Mouse (Mus musculus) kidney, embryonic 16.5 days (tissue): Measurements from ENCODE around the gene Nos1. TPM values are rescaled to one million over a fixed set of nuclear protein-coding genes. Genes with fewer than 3 reads are reported as not detected.

Experiments used
- ATAC-seq: fragments of 200-750 bp; cut with Nextera tagmentation; 2 replicates; pipeline ENCODE4 v1.8.0; 2017; ENCODE audit warnings: moderate TSS enrichment; ENCODE audit not compliant: low FRiP score, low TSS enrichment
- H3K27ac ChIP-seq: fragments of 300-500 bp; sonication (generic); 2 replicates; pipeline ENCODE4 v1.5.1; 2014; ENCODE audit warnings: low read length
- H3K27me3 ChIP-seq: fragments of 300-500 bp; sonication (generic); 2 replicates; pipeline ENCODE4 v1.6.1; 2014; ENCODE audit warnings: low read length, control low read depth, mixed read lengths; ENCODE audit not compliant: insufficient read depth
- H3K36me3 ChIP-seq: fragments of 300-500 bp; sonication (generic); 2 replicates; pipeline ENCODE4 v1.6.1; 2014; ENCODE audit warnings: low read length, control low read depth, mixed read lengths; ENCODE audit not compliant: insufficient read depth
- H3K4me1 ChIP-seq: fragments of 300-500 bp; sonication (generic); 2 replicates; pipeline ENCODE4 v1.6.1; 2014; ENCODE audit warnings: low read length, control low read depth, mixed read lengths; ENCODE audit not compliant: insufficient read depth
- H3K4me2 ChIP-seq: fragments of 300-500 bp; sonication (generic); replicated peaks from 2 replicates; pipeline ENCODE4 v1.6.1; 2014; ENCODE audit warnings: low read depth, low read length
- H3K4me3 ChIP-seq: fragments of 300-500 bp; sonication (generic); 2 replicates; pipeline ENCODE4 v1.5.1; 2014; ENCODE audit warnings: mild to moderate bottlenecking, low read length
- H3K9ac ChIP-seq: fragments of 300-500 bp; sonication (generic); replicated peaks from 2 replicates; pipeline ENCODE4 v1.6.1; 2014; ENCODE audit warnings: low read length
- H3K9me3 ChIP-seq: fragments of 300-500 bp; sonication (generic); 2 replicates; pipeline ENCODE4 v1.6.1; 2016; ENCODE audit warnings: low read length, control low read depth
- WGBS: fragments of 180-500 bp; shearing (Covaris S2); extraction: QIAGEN DNeasy Blood & Tissue Kit; methylation state at CpG from one replicate; pipeline ENCODE4 v1.1.7; 2014; 5-methylcytosine and 5-hydroxymethylcytosine counted together
- polyA plus RNA-seq: library from polyadenylated mRNA; unstranded; fragments of >200 nt; fragmentation: Nextera tagmentation; extraction: Ambion mirVana; gene quantifications from 2 replicates; pipeline ENCODE4 v1.2.1, GENCODE M21; 2015

The Nos1 gene
- polyA plus RNA-seq, 1 experiment from 2014 or later: 1.1 TPM

GRCm38 (mm10) chr5:117980921-117981320, 200.1 kb downstream of the Nos1 start:
- Histone ChIP-seq H3K27me3 (no peaks in the 10 kb centered on the region), H3K27ac (no peak overlapping the region), H3K4me2 (no peak overlapping the region), H3K4me3 (no peak overlapping the region), H3K9ac (no peak overlapping the region), H3K4me1 (peaks cover 21% of the 10 kb centered on the region), H3K9me3 (no peaks in the 10 kb centered on the region), H3K36me3 (peaks cover 38% of the 10 kb centered on the region)
- WGBS: 80% methylated on average over 8 of the region's 8 CpGs
- no peak for ATAC-seq

- Histone ChIP-seq H3K27me3 (no peaks in the 10 kb centered on the region), H3K27ac (no peak overlapping the region), H3K4me2 (no peak overlapping the region), H3K36me3 (peaks cover 48% of the 10 kb centered on the region), H3K9ac (no peak overlapping the region), H3K4me3 (no peak overlapping the region), H3K4me1 (peaks cover 21% of the 10 kb centered on the region), H3K9me3 (no peaks in the 10 kb centered on the region)
- no peak for ATAC-seq
- WGBS: 80% methylated on average over 5 of the region's 5 CpGs
Observed at GRCm38 (mm10) chr5:117981943-117982342, 201.1 kb downstream of the Nos1 start.

- H3K4me3 ChIP-seq: no peak overlapping the region
- no peak overlapping the region for H3K4me2 ChIP-seq
- H3K27ac ChIP-seq: no peak overlapping the region
- H3K9ac ChIP-seq: no peak overlapping the region
- no peaks in the 10 kb centered on the region for H3K4me1 ChIP-seq
- ATAC-seq: no peak
- peaks cover 70% of the 10 kb centered on the region for H3K36me3 ChIP-seq
- 55% methylated on average over 4 of the region's 4 CpGs for WGBS
- no peaks in the 10 kb centered on the region for H3K9me3 ChIP-seq
- no peaks in the 10 kb centered on the region for H3K27me3 ChIP-seq
Observed at GRCm38 (mm10) chr5:117986327-117986726, 205.5 kb downstream of the Nos1 start.

- WGBS: 94% methylated on average over 3 of the region's 3 CpGs
- peaks cover 73% of the 10 kb centered on the region for H3K36me3 ChIP-seq
Observed at GRCm38 (mm10) chr5:117987891-117988290, 207.1 kb downstream of the Nos1 start.

GRCm38 (mm10) chr5:117988367-117988766, 207.5 kb downstream of the Nos1 start:
- Histone ChIP-seq H3K4me1 (no peaks in the 10 kb centered on the region), H3K36me3 (peaks cover 71% of the 10 kb centered on the region), H3K27me3 (no peaks in the 10 kb centered on the region), H3K4me2 (no peak overlapping the region), H3K9me3 (no peaks in the 10 kb centered on the region), H3K9ac (no peak overlapping the region), H3K4me3 (no peak overlapping the region), H3K27ac (no peak overlapping the region)
- ATAC-seq: no peak
- 70% methylated on average over 9 of the region's 9 CpGs for WGBS

More at GRCm38 (mm10) chr5:117987891-117988290, 207.1 kb downstream of the Nos1 start:
- Histone ChIP-seq H3K9ac (no peak overlapping the region), H3K4me3 (no peak overlapping the region), H3K4me1 (no peaks in the 10 kb centered on the region), H3K4me2 (no peak overlapping the region), H3K27me3 (no peaks in the 10 kb centered on the region), H3K27ac (no peak overlapping the region), H3K9me3 (no peaks in the 10 kb centered on the region)
- ATAC-seq: no peak

GRCm38 (mm10) chr5:117989773-117990172, 208.9 kb downstream of the Nos1 start:
- no peak overlapping the region for H3K4me3 ChIP-seq
- WGBS: 87% methylated on average over 6 of the region's 6 CpGs
- no peak overlapping the region for H3K27ac ChIP-seq
- H3K36me3 ChIP-seq: peaks cover 80% of the 10 kb centered on the region
- no peaks in the 10 kb centered on the region for H3K4me1 ChIP-seq
- H3K9ac ChIP-seq: no peak overlapping the region
- H3K4me2 ChIP-seq: no peak overlapping the region
- no peaks in the 10 kb centered on the region for H3K9me3 ChIP-seq
- no peak for ATAC-seq
- no peaks in the 10 kb centered on the region for H3K27me3 ChIP-seq

- Histone ChIP-seq H3K4me2 (no peak overlapping the region), H3K9ac (no peak overlapping the region), H3K27me3 (no peaks in the 10 kb centered on the region), H3K9me3 (no peaks in the 10 kb centered on the region), H3K36me3 (peaks cover 86% of the 10 kb centered on the region), H3K4me1 (no peaks in the 10 kb centered on the region), H3K27ac (no peak overlapping the region), H3K4me3 (no peak overlapping the region)
- ATAC-seq: no peak
- 73% methylated on average over 3 of the region's 3 CpGs for WGBS
Observed at GRCm38 (mm10) chr5:117990957-117991356, 210.1 kb downstream of the Nos1 start.

- no peaks in the 10 kb centered on the region for H3K4me1 ChIP-seq
- no peak overlapping the region for H3K4me2 ChIP-seq
- peaks cover 86% of the 10 kb centered on the region for H3K36me3 ChIP-seq
- H3K9me3 ChIP-seq: no peaks in the 10 kb centered on the region
- 92% methylated on average over 6 of the region's 6 CpGs for WGBS
- H3K27me3 ChIP-seq: no peaks in the 10 kb centered on the region
- no peak overlapping the region for H3K27ac ChIP-seq
- ATAC-seq: no peak
- no peak overlapping the region for H3K9ac ChIP-seq
- H3K4me3 ChIP-seq: no peak overlapping the region
Observed at GRCm38 (mm10) chr5:117993550-117993949, 212.7 kb downstream of the Nos1 start.

GRCm38 (mm10) chr5:117995372-117995901, 214.6 kb downstream of the Nos1 start:
- no peaks in the 10 kb centered on the region for H3K9me3 ChIP-seq
- H3K9ac ChIP-seq: no peak overlapping the region
- H3K4me2 ChIP-seq: no peak overlapping the region
- 85% methylated on average over 8 of the region's 8 CpGs for WGBS
- no peak for ATAC-seq
- no peak overlapping the region for H3K4me3 ChIP-seq
- peaks cover 84% of the 10 kb centered on the region for H3K36me3 ChIP-seq
- no peaks in the 10 kb centered on the region for H3K27me3 ChIP-seq
- H3K27ac ChIP-seq: no peak overlapping the region
- H3K4me1 ChIP-seq: no peaks in the 10 kb centered on the region

GRCm38 (mm10) chr5:117995911-117996310, 215.1 kb downstream of the Nos1 start:
- no peak for ATAC-seq
- 86% methylated on average over 6 of the region's 6 CpGs for WGBS

More at GRCm38 (mm10) chr5:117995911-117996310, 215.1 kb downstream of the Nos1 start:
- no peak overlapping the region for H3K9ac ChIP-seq
- no peak overlapping the region for H3K27ac ChIP-seq
- H3K4me2 ChIP-seq: no peak overlapping the region
- H3K4me3 ChIP-seq: no peak overlapping the region
- peaks cover 84% of the 10 kb centered on the region for H3K36me3 ChIP-seq
- no peaks in the 10 kb centered on the region for H3K9me3 ChIP-seq
- no peaks in the 10 kb centered on the region for H3K4me1 ChIP-seq
- no peaks in the 10 kb centered on the region for H3K27me3 ChIP-seq
